Mouse (Mus musculus) lung, adult 2 months (tissue): ENCODE measurements at regions not wholly inside any gene's neighbourhood (a gene's known extent, or its start where the extent isn't known, plus 50 kb on each side); places are given as distances from the start of the nearest gene placed in this dataset.

Source experiments
- DNase-seq: peaks from one replicate; pipeline ENCODE4 v3.0.0; 2022
- H3K4me1 ChIP-seq: fragments of 200-500 bp; 2 replicates; pipeline ENCODE4 v1.6.1; 2011; ENCODE audit warnings: low read length; ENCODE audit not compliant: control insufficient read depth, insufficient read depth
- H3K4me3 ChIP-seq: fragments of 200-500 bp; replicated peaks from 2 replicates; pipeline ENCODE3; 2011; ENCODE audit warnings: low read depth, mild to moderate bottlenecking, control low read depth, low read length; ENCODE audit errors: extremely low read depth
- CTCF ChIP-seq: fragments of 200-500 bp; IDR thresholded peaks from 2 replicates; pipeline ENCODE4 v1.5.1; 2011; ENCODE audit warnings: mild to moderate bottlenecking, low read length, control low read depth; ENCODE audit not compliant: insufficient read depth
- POLR2A ChIP-seq: fragments of 200-500 bp; IDR thresholded peaks from 2 replicates; pipeline ENCODE4 v1.6.1; 2011; ENCODE audit warnings: low read depth, mild to moderate bottlenecking, control low read depth, low read length, borderline replicate concordance; ENCODE audit errors: extremely low read depth
- WGBS: fragments of 180-500 bp; shearing (Covaris S2); methylation state at CpG from one replicate; pipeline ENCODE4 v1.1.7; 2018; 5-methylcytosine and 5-hydroxymethylcytosine counted together

- TF ChIP-seq CTCF (no peak), POLR2A (no peak)
- 58% methylated on average over 2 of the region's 2 CpGs for WGBS
- Histone ChIP-seq H3K4me1 (no peaks in the 10 kb centered on the region), H3K4me3 (no peak overlapping the region)
- DNase-seq, result no peak
These were observed 69.7 kb upstream of the Slc22a22 start for GRCm38 (mm10) chr15:57547154-57547553.

DNA sequence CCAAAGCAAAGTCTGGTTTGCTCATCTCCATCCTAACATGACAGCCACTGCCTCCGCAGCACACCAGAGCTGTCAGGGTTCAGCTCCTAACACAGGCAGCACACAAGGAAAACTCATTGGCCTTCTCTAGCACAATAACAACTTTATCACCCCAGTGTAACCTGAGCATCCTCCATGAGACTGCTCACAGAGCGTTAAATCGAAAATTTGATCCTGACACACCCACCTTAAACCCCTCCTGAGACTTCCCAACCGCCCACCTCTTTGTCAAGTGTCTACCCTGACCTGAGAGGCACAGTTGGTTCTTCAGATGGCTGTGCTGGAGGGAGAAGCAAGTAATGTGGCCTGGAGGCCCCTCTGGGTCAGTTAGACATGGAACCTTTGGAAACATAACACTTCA lies 67.7 kb upstream of the Slc22a22 start:
- no peak for DNase-seq
- H3K4me1 ChIP-seq, result no peaks in the 10 kb centered on the region
- 83% methylated on average over 4 of the region's 4 CpGs for WGBS
- TF ChIP-seq CTCF (no peak), POLR2A (no peak)
- H3K4me3 ChIP-seq, result no peak overlapping the region

DNA sequence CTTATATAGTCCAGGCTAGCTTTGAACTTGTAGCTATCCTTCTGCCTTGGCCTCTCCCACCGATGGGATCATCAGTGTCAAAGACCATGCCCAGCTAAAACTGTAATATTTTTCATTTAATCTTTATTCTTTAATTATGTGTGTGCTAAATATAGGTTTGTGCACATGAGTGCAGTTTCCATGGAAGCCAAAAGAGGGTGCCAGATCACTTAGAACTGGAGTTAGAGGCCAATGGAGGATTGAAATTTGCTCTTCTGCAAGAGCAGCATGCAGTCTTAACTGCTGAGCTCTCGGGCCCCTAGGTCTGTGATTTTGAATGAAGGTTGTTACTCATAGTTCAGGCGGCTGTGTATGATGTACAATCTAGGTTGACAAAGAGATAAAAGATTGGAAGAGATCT lies 66.6 kb upstream of the Slc22a22 start:
- TF ChIP-seq CTCF, result no peak
- TF ChIP-seq POLR2A, result no peak
- 69% methylated on average over 3 of the region's 3 CpGs for WGBS
- no peak overlapping the region for H3K4me3 ChIP-seq
- no peaks in the 10 kb centered on the region for H3K4me1 ChIP-seq
- DNase-seq, result no peak

DNA sequence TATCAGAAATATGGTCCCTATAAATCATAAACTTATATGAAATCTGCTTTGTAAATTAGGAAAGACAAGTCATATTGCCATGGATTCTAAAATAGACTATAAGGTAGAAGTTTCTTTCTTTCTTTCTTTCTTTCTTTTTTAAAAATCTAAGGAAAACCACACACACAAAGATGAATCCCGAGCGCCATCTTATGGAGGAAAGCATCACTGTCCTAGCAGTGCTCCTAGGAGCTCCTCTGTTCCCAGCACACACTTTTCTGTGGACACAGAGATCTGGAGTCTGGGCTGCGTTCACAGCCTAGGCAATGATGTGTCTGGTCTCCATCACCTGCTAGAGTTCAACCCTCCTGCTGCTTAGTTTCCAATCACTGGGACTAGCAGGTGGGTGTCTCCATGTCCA lies 65.2 kb upstream of the Slc22a22 start:
- no peak for TF ChIP-seq CTCF
- TF ChIP-seq POLR2A, result no peak
- WGBS, result 27% methylated on average over 3 of the region's 3 CpGs
- no peaks in the 10 kb centered on the region for H3K4me1 ChIP-seq
- DNase-seq, result no peak
- no peak overlapping the region for H3K4me3 ChIP-seq

DNA sequence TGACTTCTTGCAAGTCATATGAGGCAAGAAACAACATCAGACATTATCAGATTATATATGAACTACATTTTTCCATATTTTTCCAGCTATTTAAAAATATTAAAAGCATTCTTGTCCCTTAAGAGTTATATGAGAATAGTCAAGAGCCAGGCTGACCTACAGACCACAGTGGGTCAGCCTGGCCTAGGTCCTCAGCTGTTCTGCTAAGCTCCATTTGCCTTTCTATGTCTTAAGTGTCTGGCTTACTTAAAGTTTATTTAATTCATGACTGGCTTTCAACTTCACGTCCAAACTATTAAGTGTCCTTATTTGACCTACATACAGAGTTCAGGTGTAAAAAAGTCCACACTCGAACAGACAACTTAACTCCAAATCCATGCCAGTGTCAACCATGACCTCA lies 58.1 kb upstream of the Slc22a22 start:
- Histone ChIP-seq H3K4me3 (no peak overlapping the region), H3K4me1 (no peaks in the 10 kb centered on the region)
- DNase-seq, result no peak
- WGBS, result 59% methylated on average over 2 of the region's 2 CpGs
- TF ChIP-seq POLR2A (no peak), CTCF (no peak)
